Mouse (Mus musculus): ENCODE results near the gene Ufl1. TPM values are rescaled to one million over a fixed set of nuclear protein-coding genes. Genes with fewer than 3 reads are reported as not detected.
"Not testable (repeated sequence)": the region's sequence is repeated elsewhere in the genome, so short reads cannot be mapped to it uniquely, and the experiment has no call there.

The Ufl1 gene
- 7.0 TPM for polyA plus RNA-seq (2012; fragmentation: generic; extraction: Trizol)
- long read RNA-seq, experiment 1, full-length matches to known transcripts: 3 of 23 reads
- long read RNA-seq, experiment 1, partial matches to known transcripts: 16 of 23 reads
- long read RNA-seq, experiment 1, other reads (novel, unspliced or antisense): 4 of 23 reads
- long read RNA-seq, experiment 2, full-length matches to known transcripts: 54 of 119 reads
- long read RNA-seq, experiment 2, partial matches to known transcripts: 39 of 119 reads
- long read RNA-seq, experiment 2, other reads (novel, unspliced or antisense): 26 of 119 reads

GRCm38 (mm10) chr4:25281671-25282038 is at the start of gene Ufl1:
Gene Ufl1 (minus strand): TSS chr4:25281821.
- H3K27me3 ChIP-seq (ENCODE audit: control insufficient read depth, insufficient read depth, insufficient read length): no peaks in the 10 kb centered on the region
- peaks cover 15% of the 10 kb centered on the region for H3K36me3 ChIP-seq (ENCODE audit: control insufficient read depth, insufficient read depth)
- peak within 1 kb of the TSS; percentile 82 for H3ac ChIP-seq (ENCODE audit: control insufficient read depth, insufficient read length, low read depth)
- H3K79me3 ChIP-seq (ENCODE audit: low read depth): peaks cover 5% of the 10 kb centered on the region
- peak; percentile 55 for TF ChIP-seq MAX (IDR thresholded peaks at IDR 0.05)
- no peak for TF ChIP-seq MYOD1 (IDR thresholded peaks at IDR 0.05; ENCODE audit: control insufficient read depth, insufficient read length, low read depth)
- peaks cover 15% of the 10 kb centered on the region for H3K79me2 ChIP-seq (ENCODE audit: control insufficient read depth, insufficient read depth)
- H3K4me3 ChIP-seq (ENCODE audit: insufficient read depth, poor library complexity, severe bottlenecking): peak within 1 kb of the TSS; percentile 53

GRCm38 (mm10) chr4:25325684-25326220 is 44.1 kb upstream of the Ufl1 start:
- H3K36me3 ChIP-seq (ENCODE audit: control insufficient read depth, insufficient read depth): no peaks in the 10 kb centered on the region
- no peaks in the 10 kb centered on the region for H3K79me2 ChIP-seq (ENCODE audit: control insufficient read depth, insufficient read depth)
- H3K27me3 ChIP-seq (ENCODE audit: control insufficient read depth, insufficient read depth, insufficient read length): no peaks in the 10 kb centered on the region
- H3ac ChIP-seq (ENCODE audit: control insufficient read depth, insufficient read length, low read depth): no peak overlapping the region
- no peak for TF ChIP-seq MYOD1 (IDR thresholded peaks at IDR 0.05; ENCODE audit: control insufficient read depth, insufficient read length, low read depth)
- TF ChIP-seq FOSL1 (IDR thresholded peaks at IDR 0.05; ENCODE audit: insufficient read depth, low read length, poor library complexity, severe bottlenecking): no peak
- no peak for TF ChIP-seq CTCF (IDR thresholded peaks at IDR 0.05; ENCODE audit: control insufficient read depth, insufficient read depth, insufficient read length)
- TF ChIP-seq MYOG (IDR thresholded peaks at IDR 0.05; ENCODE audit: control insufficient read depth, extremely low read depth, insufficient read length): no peak
- TF ChIP-seq MAX (IDR thresholded peaks at IDR 0.05): no peak
- TF ChIP-seq USF1 (IDR thresholded peaks at IDR 0.05; ENCODE audit: low read depth): no peak
- no peak for TF ChIP-seq CEBPB (IDR thresholded peaks at IDR 0.05; ENCODE audit: low read depth)
- H3K79me3 ChIP-seq (ENCODE audit: low read depth): no peaks in the 10 kb centered on the region
- no peak overlapping the region for H3K4me3 ChIP-seq (ENCODE audit: insufficient read depth, poor library complexity, severe bottlenecking)

GRCm38 (mm10) chr4:25322631-25323178 is 41.1 kb upstream of the Ufl1 start:
- Histone ChIP-seq H3K79me3 (ENCODE audit: low read depth) (no peaks in the 10 kb centered on the region), H3K27me3 (ENCODE audit: control insufficient read depth, insufficient read depth, insufficient read length) (no peaks in the 10 kb centered on the region), H3K79me2 (ENCODE audit: control insufficient read depth, insufficient read depth) (no peaks in the 10 kb centered on the region), H3K4me3 (ENCODE audit: insufficient read depth, poor library complexity, severe bottlenecking) (no peak overlapping the region), H3K36me3 (ENCODE audit: control insufficient read depth, insufficient read depth) (no peaks in the 10 kb centered on the region), H3ac (ENCODE audit: control insufficient read depth, insufficient read length, low read depth) (no peak overlapping the region)
- TF ChIP-seq MYOD1 (IDR thresholded peaks at IDR 0.05; ENCODE audit: control insufficient read depth, insufficient read length, low read depth): no peak
- TF ChIP-seq MYOG (IDR thresholded peaks at IDR 0.05; ENCODE audit: control insufficient read depth, extremely low read depth, insufficient read length): no peak
- no peak for TF ChIP-seq CEBPB (IDR thresholded peaks at IDR 0.05; ENCODE audit: low read depth)
- no peak for TF ChIP-seq MAX (IDR thresholded peaks at IDR 0.05)
- TF ChIP-seq USF1 (IDR thresholded peaks at IDR 0.05; ENCODE audit: low read depth): no peak
- no peak for TF ChIP-seq FOSL1 (IDR thresholded peaks at IDR 0.05; ENCODE audit: insufficient read depth, low read length, poor library complexity, severe bottlenecking)
- no peak for TF ChIP-seq CTCF (IDR thresholded peaks at IDR 0.05; ENCODE audit: control insufficient read depth, insufficient read depth, insufficient read length)

GRCm38 (mm10) chr4:25313767-25314166 is 32.1 kb upstream of the Ufl1 start:
- TF ChIP-seq USF1 (IDR thresholded peaks at IDR 0.05; ENCODE audit: low read depth): no peak
- no peak for TF ChIP-seq MYOG (IDR thresholded peaks at IDR 0.05; ENCODE audit: control insufficient read depth, extremely low read depth, insufficient read length)
- no peak for TF ChIP-seq CTCF (IDR thresholded peaks at IDR 0.05; ENCODE audit: control insufficient read depth, insufficient read depth, insufficient read length)
- TF ChIP-seq MAX (IDR thresholded peaks at IDR 0.05): no peak
- no peak for TF ChIP-seq FOSL1 (IDR thresholded peaks at IDR 0.05; ENCODE audit: insufficient read depth, low read length, poor library complexity, severe bottlenecking)
- no peak for TF ChIP-seq CEBPB (IDR thresholded peaks at IDR 0.05; ENCODE audit: low read depth)
- TF ChIP-seq MYOD1 (IDR thresholded peaks at IDR 0.05; ENCODE audit: control insufficient read depth, insufficient read length, low read depth): no peak
- no peak overlapping the region for H3ac ChIP-seq (ENCODE audit: control insufficient read depth, insufficient read length, low read depth)
- no peaks in the 10 kb centered on the region for H3K36me3 ChIP-seq (ENCODE audit: control insufficient read depth, insufficient read depth)
- no peaks in the 10 kb centered on the region for H3K79me2 ChIP-seq (ENCODE audit: control insufficient read depth, insufficient read depth)
- H3K79me3 ChIP-seq (ENCODE audit: low read depth): no peaks in the 10 kb centered on the region
- H3K4me3 ChIP-seq (ENCODE audit: insufficient read depth, poor library complexity, severe bottlenecking): no peak overlapping the region
- no peaks in the 10 kb centered on the region for H3K27me3 ChIP-seq (ENCODE audit: control insufficient read depth, insufficient read depth, insufficient read length)

- H3K79me2 ChIP-seq (ENCODE audit: control insufficient read depth, insufficient read depth): peaks cover 11% of the 10 kb centered on the region
- H3K79me3 ChIP-seq (ENCODE audit: low read depth): not testable (repeated sequence)
Observed at GRCm38 (mm10) chr4:25285002-25285401, 3.4 kb upstream of the Ufl1 start.

More at GRCm38 (mm10) chr4:25285002-25285401, 3.4 kb upstream of the Ufl1 start:
- not testable (repeated sequence) for H3K36me3 ChIP-seq (ENCODE audit: control insufficient read depth, insufficient read depth); H3ac ChIP-seq (ENCODE audit: control insufficient read depth, insufficient read length, low read depth); H3K27me3 ChIP-seq (ENCODE audit: control insufficient read depth, insufficient read depth, insufficient read length); H3K4me3 ChIP-seq (ENCODE audit: insufficient read depth, poor library complexity, severe bottlenecking)

Data from C2C12 (cell line).